Mouse (Mus musculus): ENCODE measurements at regions not wholly inside any gene's neighbourhood (a gene's known extent, or its start where the extent isn't known, plus 50 kb on each side); places are given as distances from the start of the nearest gene placed in this dataset.

DNA sequence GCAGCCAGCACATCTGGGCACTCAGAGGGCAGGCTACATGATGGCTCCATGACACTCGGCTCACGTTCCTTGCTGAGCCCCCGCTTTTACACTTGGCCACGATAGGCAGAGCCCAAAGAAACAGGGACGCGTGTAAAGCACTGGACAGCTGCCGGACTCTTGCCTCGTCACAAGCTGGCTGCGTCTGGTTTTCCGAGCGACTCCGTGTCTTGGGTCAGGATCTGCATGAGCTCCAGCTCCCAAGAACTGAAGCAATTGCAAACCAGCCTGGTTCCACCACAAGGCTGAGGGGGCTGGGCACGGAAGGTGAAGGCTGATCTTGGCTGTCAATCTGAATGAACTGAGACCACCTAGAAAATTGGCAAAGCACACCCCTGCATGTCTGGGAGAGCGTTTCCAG is 65.1 kb upstream of the Zfp423 start:
- Histone ChIP-seq H3K27ac (ENCODE audit: low read depth, low read length) (no peak overlapping the region), H3K4me3 (ENCODE audit: low read depth, low read length) (no peak overlapping the region), H3K9me3 (ENCODE audit: control insufficient read depth, low read length) (no peaks in the 10 kb centered on the region), H3K36me3 (ENCODE audit: control insufficient read depth, insufficient read depth, low read length) (no peaks in the 10 kb centered on the region), H3K27me3 (ENCODE audit: control insufficient read depth, insufficient read depth, low read length) (no peaks in the 10 kb centered on the region; the same call in 1 of the 2 replicates), H3K9ac (ENCODE audit: low read depth, low read length) (no peak overlapping the region), H3K4me1 (replicated peaks; ENCODE audit: control insufficient read depth, insufficient read depth, low read length) (no peaks in the 10 kb centered on the region), H3K4me2 (replicated peaks; ENCODE audit: low read depth, low read length) (no peak overlapping the region)
- WGBS = 90% methylated on average over 14 of the region's 14 CpGs
- ATAC-seq (ENCODE audit: low FRiP score) (no peak), DNase-seq (ENCODE audit: low spot score) (no peak)

DNA sequence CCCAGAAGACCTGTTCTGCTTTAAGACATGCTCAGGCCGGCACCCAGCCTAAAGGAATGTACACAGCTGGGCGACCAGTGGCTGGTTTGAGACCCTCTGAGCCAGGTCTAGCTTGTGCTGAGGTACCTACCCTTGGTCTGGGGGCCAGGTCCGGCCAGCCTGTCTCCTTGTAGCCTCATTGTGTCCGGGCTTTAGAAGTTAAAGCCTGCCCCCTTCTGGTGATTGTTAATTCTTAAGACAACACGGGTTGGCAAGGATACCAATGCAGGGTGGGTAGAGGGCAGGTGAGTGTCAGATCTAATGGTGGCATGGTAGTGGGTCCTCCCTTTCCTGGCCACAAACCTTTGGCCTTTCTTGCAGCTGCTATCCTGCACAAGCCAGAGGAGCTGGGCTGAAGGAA is 64.0 kb upstream of the Zfp423 start:
- WGBS = 12% methylated on average over 5 of the region's 5 CpGs
- Histone ChIP-seq H3K4me2 (replicated peaks; ENCODE audit: low read depth, low read length) (no peak overlapping the region), H3K4me3 (ENCODE audit: low read depth, low read length) (no peak overlapping the region), H3K9ac (ENCODE audit: low read depth, low read length) (no peak overlapping the region), H3K4me1 (replicated peaks; ENCODE audit: control insufficient read depth, insufficient read depth, low read length) (no peaks in the 10 kb centered on the region), H3K27ac (ENCODE audit: low read depth, low read length) (no peak overlapping the region), H3K9me3 (ENCODE audit: control insufficient read depth, low read length) (no peaks in the 10 kb centered on the region), H3K36me3 (ENCODE audit: control insufficient read depth, insufficient read depth, low read length) (no peaks in the 10 kb centered on the region), H3K27me3 (ENCODE audit: control insufficient read depth, insufficient read depth, low read length) (no peaks in the 10 kb centered on the region; the same call in 1 of the 2 replicates)
- DNase-seq (ENCODE audit: low spot score) (peak; percentile 82), ATAC-seq (ENCODE audit: low FRiP score) (peak; percentile 64; the same call in 1 of the 2 replicates)

DNA sequence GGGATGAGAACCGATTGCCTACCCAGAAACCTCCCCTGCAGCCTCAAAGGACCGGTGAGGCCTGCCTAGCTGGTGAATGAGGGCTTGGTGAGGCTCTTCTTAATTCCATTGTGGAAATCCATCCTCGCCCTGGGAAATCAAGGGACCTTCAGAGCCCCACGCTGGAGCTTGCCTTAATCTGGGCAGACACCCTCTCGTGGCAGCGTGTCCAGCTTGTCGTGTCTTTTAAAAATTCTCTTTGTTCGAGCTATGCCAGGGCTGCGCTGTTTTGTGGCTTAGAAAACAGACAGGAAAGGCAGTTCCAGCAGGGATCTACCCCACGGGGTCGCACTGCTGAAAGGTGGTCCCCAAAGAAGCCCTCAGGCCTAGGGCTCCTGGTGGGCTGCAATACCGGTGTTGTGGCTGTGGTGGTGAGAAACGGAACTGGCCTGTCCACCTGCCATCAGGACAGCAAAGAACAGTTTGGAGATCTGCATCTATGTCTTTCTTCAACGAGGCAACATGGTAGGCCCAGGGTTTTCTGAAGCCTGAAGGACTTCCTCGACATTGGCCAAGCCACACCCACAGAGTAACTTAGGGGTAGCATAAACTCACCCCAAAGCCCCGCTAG is 63.5 kb upstream of the Zfp423 start:
- Histone ChIP-seq H3K9ac (ENCODE audit: low read depth, low read length) (peak overlapping the region; percentile 27; the same call in 1 of the 2 replicates), H3K4me3 (ENCODE audit: low read depth, low read length) (no peak overlapping the region), H3K4me2 (replicated peaks; ENCODE audit: low read depth, low read length) (no peak overlapping the region), H3K4me1 (replicated peaks; ENCODE audit: control insufficient read depth, insufficient read depth, low read length) (no peaks in the 10 kb centered on the region), H3K9me3 (ENCODE audit: control insufficient read depth, low read length) (no peaks in the 10 kb centered on the region), H3K27me3 (ENCODE audit: control insufficient read depth, insufficient read depth, low read length) (no peaks in the 10 kb centered on the region; the same call in 1 of the 2 replicates), H3K27ac (ENCODE audit: low read depth, low read length) (no peak overlapping the region; the same call in 1 of the 2 replicates), H3K36me3 (ENCODE audit: control insufficient read depth, insufficient read depth, low read length) (no peaks in the 10 kb centered on the region)
- DNase-seq (ENCODE audit: low spot score) (peak; percentile 19), ATAC-seq (ENCODE audit: low FRiP score) (no peak)
- WGBS = 69% methylated on average over 16 of the region's 16 CpGs

DNA sequence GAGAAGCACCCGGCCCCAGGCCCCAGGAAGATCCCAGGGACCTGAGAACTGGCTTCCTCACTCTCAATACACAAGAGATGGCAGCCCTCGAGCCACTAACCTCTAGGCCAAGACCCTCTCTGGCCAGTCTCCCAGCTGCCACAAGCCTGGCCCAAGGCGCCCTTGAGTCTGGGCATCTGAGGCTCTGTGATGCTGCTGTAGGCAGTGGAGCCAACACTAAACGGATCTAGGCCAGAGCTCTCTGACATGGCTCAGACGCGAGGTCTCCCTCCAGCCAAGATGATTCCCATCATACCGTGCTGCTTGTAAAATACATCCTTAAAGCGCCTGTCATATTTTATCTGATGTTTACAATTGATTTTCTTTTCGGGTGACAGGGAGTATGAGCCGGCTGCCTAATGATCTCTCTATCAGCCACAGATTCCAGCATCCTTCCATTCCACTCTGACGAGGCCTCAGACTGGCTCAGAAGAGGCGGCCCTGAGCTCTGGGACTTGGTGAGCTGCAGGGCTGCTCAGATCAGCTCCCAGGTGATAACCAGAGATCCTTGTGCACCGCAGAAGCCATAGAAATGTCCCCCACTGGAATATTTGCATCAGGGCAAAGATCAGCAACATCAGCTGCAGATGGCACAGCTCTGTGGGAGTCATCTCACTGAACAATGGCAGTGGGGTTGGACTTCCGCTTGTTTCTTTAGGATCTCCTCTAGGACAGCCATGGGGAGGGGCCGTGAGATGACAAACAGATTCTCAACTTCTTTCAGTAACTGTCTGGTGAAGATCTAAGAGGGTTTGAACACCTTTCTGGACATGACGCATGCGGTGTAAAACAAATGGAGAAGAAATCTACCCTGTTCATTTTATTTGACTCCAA is 60.1 kb upstream of the Zfp423 start:
- ATAC-seq (ENCODE audit: low FRiP score) (no peak), DNase-seq (ENCODE audit: low spot score) (no peak)
- Histone ChIP-seq H3K27me3 (ENCODE audit: control insufficient read depth, insufficient read depth, low read length) (no peaks in the 10 kb centered on the region; the same call in 1 of the 2 replicates), H3K27ac (ENCODE audit: low read depth, low read length) (no peak overlapping the region; the same call in 1 of the 2 replicates), H3K36me3 (ENCODE audit: control insufficient read depth, insufficient read depth, low read length) (no peaks in the 10 kb centered on the region), H3K9ac (ENCODE audit: low read depth, low read length) (no peak overlapping the region), H3K9me3 (ENCODE audit: control insufficient read depth, low read length) (no peaks in the 10 kb centered on the region), H3K4me3 (ENCODE audit: low read depth, low read length) (no peak overlapping the region), H3K4me1 (replicated peaks; ENCODE audit: control insufficient read depth, insufficient read depth, low read length) (no peaks in the 10 kb centered on the region), H3K4me2 (replicated peaks; ENCODE audit: low read depth, low read length) (no peak overlapping the region)
- 76% methylated on average over 17 of the region's 17 CpGs for WGBS

DNA sequence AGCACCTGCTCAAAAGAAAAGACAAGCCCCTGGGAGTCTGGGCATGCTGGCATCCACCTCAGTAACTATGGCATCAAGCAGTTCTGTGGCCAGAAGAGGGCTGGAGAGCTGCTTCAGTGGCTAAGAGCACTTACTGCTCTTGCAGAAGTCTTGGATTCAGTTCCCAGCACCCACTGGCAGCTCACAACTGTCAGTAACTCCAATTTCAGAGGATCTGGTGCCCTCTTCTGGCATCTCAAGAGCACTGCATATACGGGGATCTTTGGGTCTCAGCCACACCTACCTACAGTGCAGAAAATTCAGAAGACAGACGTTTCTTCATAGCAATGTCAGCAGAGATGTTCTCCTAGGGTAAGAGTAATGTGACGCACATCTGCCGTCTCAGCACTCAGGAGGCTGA is 59.1 kb upstream of the Zfp423 start:
- DNase-seq (ENCODE audit: low spot score) (no peak), ATAC-seq (ENCODE audit: low FRiP score) (no peak)
- H3K36me3 ChIP-seq (ENCODE audit: control insufficient read depth, insufficient read depth, low read length) = no peaks in the 10 kb centered on the region
- H3K9me3 ChIP-seq (ENCODE audit: control insufficient read depth, low read length) = no peaks in the 10 kb centered on the region
- H3K27me3 ChIP-seq (ENCODE audit: control insufficient read depth, insufficient read depth, low read length) = no peaks in the 10 kb centered on the region; the same call in 1 of the 2 replicates
- no peak overlapping the region for H3K4me2 ChIP-seq (replicated peaks; ENCODE audit: low read depth, low read length)
- no peak overlapping the region for H3K4me3 ChIP-seq (ENCODE audit: low read depth, low read length)
- H3K4me1 ChIP-seq (replicated peaks; ENCODE audit: control insufficient read depth, insufficient read depth, low read length) = no peaks in the 10 kb centered on the region
- no peak overlapping the region for H3K27ac ChIP-seq (ENCODE audit: low read depth, low read length)
- 88% methylated on average over 4 of the region's 4 CpGs for WGBS
- no peak overlapping the region for H3K9ac ChIP-seq (ENCODE audit: low read depth, low read length)

DNA sequence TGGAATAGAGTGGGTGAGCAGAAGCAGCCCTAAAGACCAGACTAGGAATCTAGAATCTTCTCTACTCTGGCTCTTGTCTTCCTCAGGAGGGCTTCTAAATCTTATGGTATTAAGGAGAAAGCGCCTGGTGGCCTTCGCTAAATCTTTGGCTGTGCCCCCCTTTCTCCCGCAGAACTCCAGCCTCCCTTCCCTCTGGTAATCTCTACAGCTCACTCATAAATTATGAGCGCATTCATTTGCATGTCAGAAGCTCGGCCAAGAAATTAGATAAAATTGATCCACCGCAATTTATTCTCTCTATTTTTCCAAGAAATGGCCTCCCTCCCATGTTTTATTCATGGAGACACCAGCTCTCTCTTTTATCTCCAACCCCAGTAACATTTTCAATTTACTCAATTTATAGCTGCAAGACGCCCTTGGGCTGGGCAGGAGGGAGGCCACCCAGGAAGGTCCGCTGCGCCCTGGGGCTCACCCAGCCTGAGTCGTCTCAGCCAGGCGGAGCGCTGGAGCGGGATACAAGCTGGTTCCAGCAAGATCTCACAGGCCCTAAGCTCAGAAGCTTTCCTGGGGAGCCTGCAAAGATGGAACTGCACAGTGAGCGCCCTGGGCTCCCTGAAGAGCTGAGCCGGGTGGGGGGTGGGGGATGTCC is 52.9 kb upstream of the Zfp423 start:
- 70% methylated on average over 15 of the region's 15 CpGs for WGBS
- no peak overlapping the region for H3K4me2 ChIP-seq (replicated peaks; ENCODE audit: low read depth, low read length)
- H3K9me3 ChIP-seq (ENCODE audit: control insufficient read depth, low read length) = no peaks in the 10 kb centered on the region
- no peaks in the 10 kb centered on the region for H3K4me1 ChIP-seq (replicated peaks; ENCODE audit: control insufficient read depth, insufficient read depth, low read length)
- H3K27ac ChIP-seq (ENCODE audit: low read depth, low read length) = no peak overlapping the region
- H3K4me3 ChIP-seq (ENCODE audit: low read depth, low read length) = no peak overlapping the region
- no peak overlapping the region for H3K9ac ChIP-seq (ENCODE audit: low read depth, low read length)
- no peaks in the 10 kb centered on the region for H3K27me3 ChIP-seq (ENCODE audit: control insufficient read depth, insufficient read depth, low read length)
- H3K36me3 ChIP-seq (ENCODE audit: control insufficient read depth, insufficient read depth, low read length) = no peaks in the 10 kb centered on the region
- DNase-seq (ENCODE audit: low spot score) (peak; percentile 27), ATAC-seq (ENCODE audit: low FRiP score) (0 out of 2 replicates have a peak, but pooled peaks have one; percentile 30)

DNA sequence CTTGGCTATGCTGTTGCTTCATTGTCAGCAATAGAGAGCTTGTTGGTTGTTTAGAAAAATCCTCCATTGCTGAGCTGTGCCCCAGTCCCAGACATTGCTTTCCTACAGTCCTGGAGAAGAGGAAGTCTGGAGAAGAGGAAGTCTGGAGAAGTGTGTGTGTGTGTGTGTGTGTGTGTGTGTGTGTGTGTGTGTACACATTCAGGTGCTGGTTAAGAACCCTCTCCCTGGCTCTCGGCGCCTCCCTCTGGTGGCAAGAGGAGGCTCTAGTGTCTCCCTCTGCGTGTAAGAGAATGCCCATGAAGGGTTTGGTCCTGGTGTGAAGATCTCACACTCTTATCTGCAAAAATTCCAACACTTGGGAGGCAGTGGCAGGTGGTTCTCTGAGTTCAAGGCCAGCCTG is 51.2 kb upstream of the Zfp423 start:
- no peaks in the 10 kb centered on the region for H3K36me3 ChIP-seq (ENCODE audit: control insufficient read depth, insufficient read depth, low read length)
- H3K4me2 ChIP-seq (replicated peaks; ENCODE audit: low read depth, low read length) = no peak overlapping the region
- no peaks in the 10 kb centered on the region for H3K4me1 ChIP-seq (replicated peaks; ENCODE audit: control insufficient read depth, insufficient read depth, low read length)
- no peak overlapping the region for H3K9ac ChIP-seq (ENCODE audit: low read depth, low read length)
- no peak for ATAC-seq (ENCODE audit: low FRiP score)
- H3K4me3 ChIP-seq (ENCODE audit: low read depth, low read length) = no peak overlapping the region
- H3K9me3 ChIP-seq (ENCODE audit: control insufficient read depth, low read length) = no peaks in the 10 kb centered on the region
- H3K27ac ChIP-seq (ENCODE audit: low read depth, low read length) = no peak overlapping the region
- peak; percentile 37 for DNase-seq (ENCODE audit: low spot score)
- WGBS = 40% methylated on average over 3 of the region's 3 CpGs
- no peaks in the 10 kb centered on the region for H3K27me3 ChIP-seq (ENCODE audit: control insufficient read depth, insufficient read depth, low read length)

DNA sequence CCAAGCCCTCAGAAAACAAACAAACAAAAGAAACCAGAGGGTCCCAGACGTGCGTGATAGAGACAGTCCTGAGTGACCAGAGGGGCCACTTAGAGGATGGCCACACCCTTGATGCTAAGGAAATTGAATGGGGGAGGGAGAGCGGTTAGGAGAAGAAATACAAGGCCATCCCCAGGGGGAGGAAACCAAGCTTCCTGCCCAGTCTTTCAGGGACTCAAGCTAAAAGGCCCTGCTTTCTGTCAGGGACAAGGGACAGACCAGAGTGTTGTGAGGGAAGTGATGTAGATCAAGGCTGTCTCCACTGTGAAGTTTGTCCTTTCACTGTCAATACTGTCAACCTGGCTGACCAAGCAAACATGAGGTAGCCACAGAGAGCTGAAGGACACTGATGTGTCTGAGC is 50.5 kb upstream of the Zfp423 start:
- Histone ChIP-seq H3K36me3 (ENCODE audit: control insufficient read depth, insufficient read depth, low read length) (no peaks in the 10 kb centered on the region), H3K9ac (ENCODE audit: low read depth, low read length) (no peak overlapping the region), H3K4me1 (replicated peaks; ENCODE audit: control insufficient read depth, insufficient read depth, low read length) (no peaks in the 10 kb centered on the region), H3K9me3 (ENCODE audit: control insufficient read depth, low read length) (no peaks in the 10 kb centered on the region), H3K4me2 (replicated peaks; ENCODE audit: low read depth, low read length) (no peak overlapping the region), H3K27ac (ENCODE audit: low read depth, low read length) (no peak overlapping the region), H3K27me3 (ENCODE audit: control insufficient read depth, insufficient read depth, low read length) (no peaks in the 10 kb centered on the region), H3K4me3 (ENCODE audit: low read depth, low read length) (no peak overlapping the region)
- DNase-seq (ENCODE audit: low spot score) = no peak
- no peak for ATAC-seq (ENCODE audit: low FRiP score)
- 66% methylated on average over 3 of the region's 3 CpGs for WGBS
